Mouse (Mus musculus): ENCODE measurements around the gene Nrbp1.
A peak's percentile ranks its signal among the peaks of the same experiment; 100 is the strongest.

Nrbp1 gene

DNA sequence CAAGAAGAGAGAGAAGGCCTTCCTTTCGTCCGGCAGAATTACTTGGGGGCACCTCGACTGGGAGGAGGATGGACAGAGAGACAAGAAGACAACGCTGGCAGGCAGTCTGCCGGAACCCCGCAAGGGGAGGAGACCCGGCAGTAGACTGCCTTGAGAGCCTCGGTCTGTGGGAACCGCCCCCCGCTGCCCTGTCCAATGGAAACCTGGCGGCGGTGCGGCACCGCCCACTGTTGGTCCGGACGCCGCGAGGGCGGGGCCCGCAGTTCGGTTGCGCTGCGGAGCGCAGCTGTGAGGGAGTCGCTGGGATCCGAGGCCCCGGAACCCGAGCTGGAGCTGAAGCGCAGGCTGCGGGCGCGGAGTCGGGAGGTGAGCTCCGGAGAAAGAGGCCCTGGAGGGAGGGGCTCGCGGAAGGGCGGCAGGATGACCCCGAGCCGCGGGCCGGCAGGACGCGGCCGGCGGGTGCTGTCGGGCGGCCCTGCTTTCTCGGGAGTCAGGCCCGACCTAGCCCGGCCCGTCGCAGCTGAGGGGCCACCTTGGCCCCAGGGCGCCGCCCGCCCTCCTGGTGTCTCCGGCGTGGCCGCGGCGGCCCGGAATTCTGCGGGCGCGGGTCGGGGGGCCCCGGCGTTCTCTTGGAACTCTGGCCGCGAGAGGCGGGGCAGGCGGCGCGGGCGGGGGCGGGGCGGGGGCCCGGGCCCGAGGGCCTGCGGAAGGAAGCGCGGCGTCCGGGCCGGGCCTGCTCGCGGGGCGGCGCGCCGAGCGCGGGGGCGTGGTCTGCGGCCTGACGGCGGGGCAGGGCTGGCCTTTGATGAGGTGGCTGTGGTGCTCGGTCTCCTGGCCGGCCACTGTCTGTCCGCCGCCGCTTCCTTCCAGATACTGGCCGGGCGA, at the start of gene Nrbp1, which contains the start of gene Gm9970:
Gene Nrbp1, plus strand, starts transcription at position 228 of the 885 bp plus-strand sequence.
Gene Gm9970, minus strand, starts transcription at position 596 of the 885 bp plus-strand sequence.
- peak; percentile 96 for DNase-seq

DNA sequence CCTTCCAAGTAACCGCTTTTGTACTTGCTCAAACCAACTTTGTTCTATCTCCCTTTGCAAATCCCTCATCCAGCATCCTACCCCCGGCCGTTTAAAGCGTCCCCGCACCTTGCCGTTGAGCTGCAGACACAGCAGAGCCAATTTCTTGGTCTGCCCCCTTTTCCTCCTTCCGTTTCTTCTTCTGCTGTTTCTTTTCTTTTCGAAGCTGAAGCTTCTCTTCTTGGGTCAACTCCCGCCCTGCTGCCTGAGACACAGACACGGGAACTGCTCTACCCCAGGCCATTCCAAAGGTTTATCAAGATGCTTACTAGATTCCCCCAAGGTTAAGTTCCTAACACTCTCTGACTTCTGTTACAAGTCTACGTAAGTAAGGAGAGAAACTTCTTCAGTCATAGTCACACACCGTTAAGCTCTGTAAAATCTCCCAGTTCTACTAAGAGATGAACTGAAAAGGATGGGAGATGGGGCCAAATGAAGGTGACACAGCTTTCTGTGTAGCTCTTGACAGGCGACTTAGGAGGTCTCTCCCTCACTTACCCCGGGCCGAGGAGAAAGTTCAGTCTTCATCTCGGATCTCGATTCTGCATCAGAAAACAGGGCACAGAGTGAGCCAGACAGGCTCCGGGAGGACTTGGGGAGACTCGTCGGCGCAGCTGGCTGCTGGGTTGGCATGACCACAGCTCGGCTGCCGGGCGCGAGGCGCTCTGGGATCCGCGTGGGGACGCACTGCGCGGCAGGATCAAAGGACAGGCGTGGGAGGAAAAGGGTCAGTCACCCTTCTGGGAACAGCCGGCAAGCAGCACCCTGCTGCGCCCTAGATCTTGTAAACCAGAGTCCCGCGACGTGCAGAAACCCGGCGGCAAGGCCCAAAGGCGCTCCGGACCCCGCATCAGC, 48.4 kb upstream of the Nrbp1 start:
- no peak for DNase-seq

GRCm38 (mm10) chr5:31192939-31193630, 47.6 kb upstream of the Nrbp1 start, which contains the start of the genes Snx17 and Eif2b4:
TSS of gene Snx17 (plus strand) at chr5:31193227.
TSS of gene Eif2b4 (minus strand) at chr5:31193430.
- DNase-seq, result peak; percentile 99

DNA sequence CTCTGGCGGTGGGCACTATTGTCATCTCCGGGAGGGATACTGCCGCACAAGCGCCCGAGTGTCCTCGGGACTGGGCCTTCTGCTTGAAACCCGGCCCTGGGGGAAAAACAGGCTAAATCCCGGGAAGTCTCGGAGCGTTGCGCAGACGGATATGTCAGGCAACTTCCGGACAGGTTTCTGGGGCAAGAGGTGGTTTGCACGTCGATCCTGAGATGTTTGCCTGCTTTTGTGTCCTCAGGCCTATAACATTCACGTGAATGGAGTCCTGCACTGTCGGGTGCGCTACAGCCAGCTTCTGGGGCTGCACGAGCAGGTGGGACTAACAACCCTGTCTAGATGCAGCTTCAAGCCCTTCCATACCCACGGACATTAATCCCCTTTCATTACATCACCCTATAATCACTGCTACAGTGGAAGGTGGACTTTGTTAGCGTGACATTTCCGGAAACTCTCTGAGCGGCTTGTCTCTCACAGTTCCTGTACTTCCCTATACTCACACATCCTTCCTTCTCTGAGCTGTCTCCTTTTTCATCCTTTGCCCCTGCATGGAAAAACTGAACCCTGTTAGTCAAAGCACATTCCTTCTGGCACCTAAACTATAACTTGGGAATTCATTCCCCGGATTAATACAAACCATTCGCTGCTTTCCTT, 46.9 kb upstream of the Nrbp1 start:
- no peak for DNase-seq

DNA sequence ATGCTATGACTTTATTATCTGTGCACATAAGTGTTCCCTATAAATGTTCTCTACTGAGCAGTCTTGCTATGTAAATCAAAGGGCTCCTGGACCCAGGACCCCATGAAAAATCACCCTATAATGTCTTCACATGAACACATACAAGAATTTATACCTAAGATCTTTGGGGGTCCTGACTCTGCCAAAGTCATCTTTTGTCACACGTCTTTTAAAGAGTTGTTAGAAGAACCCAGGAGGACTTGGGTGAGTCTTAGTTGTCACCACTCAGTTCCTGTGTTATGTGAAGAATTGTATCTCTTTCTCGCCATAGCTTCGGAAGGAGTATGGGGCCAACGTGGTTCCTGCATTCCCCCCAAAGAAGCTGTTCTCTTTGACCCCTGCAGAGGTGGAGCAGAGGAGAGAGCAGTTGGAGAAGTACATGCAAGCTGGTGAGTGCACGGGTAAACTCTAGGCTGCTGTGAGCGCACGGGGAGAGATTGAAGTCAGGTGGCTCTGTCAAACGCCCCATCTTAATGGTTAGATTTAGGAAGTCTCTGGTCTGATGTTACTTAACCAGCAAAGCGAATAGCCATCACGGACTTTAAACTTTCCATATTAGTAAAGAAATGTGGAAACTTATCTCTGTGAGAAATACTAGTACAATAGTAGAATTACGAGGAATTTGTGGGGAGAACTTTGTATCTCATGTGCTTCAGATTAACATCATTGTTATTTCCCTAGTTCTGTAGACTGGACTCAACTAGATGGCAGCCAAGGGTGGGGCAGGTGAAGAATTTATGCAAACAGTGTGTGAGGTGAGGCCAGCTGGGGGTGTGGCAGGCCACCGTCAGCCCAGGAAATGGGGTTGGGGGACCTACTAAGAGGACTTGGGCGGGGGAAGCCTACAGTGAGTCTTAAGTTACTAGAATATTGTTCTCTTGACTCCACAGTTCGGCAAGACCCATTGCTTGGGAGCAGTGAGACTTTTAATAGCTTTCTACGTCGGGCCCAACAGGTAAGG, 45.9 kb upstream of the Nrbp1 start:
- DNase-seq, result peak; percentile 41

DNA sequence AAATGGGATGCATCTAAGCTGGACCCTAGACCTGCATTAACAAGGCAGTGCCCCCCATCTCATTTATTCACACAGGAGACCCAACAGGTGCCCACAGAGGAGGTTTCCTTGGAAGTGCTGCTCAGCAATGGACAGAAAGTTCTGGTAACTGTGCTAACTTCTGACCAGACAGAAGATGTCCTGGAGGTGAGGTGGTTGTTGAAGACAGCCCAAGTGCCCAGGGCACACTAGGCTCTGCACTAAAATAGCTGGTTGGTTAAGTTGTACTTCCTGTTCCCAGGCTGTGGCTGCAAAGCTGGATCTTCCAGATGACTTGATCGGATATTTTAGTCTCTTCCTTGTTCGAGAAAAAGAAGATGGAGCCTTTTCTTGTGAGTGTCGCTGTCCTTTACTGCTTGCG, 45.0 kb upstream of the Nrbp1 start:
- DNase-seq, result no peak

- no peak for DNase-seq
These were observed 44.5 kb upstream of the Nrbp1 start for GRCm38 (mm10) chr5:31196207-31196606.

GRCm38 (mm10) chr5:31197072-31197471, 43.6 kb upstream of the Nrbp1 start:
- DNase-seq, result no peak

DNA sequence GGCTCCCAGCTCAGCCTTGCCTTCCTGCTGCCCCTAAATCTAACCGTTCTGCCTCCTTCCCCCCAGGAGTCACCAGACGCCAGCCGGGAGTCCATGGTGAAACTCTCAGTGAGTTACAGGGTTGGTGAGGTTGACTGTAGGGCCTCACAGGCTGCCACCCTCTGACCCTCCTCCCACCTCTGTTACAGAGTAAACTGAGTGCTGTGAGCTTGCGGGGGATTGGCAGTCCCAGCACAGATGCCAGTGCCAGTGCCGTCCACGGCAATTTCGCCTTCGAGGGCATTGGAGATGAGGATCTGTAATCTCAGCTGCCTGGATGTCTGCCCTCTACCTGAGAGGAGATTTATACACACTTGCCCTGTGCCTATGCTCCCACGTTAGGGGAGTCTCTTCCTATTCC, 42.5 kb upstream of the Nrbp1 start:
- DNase-seq, result peak; percentile 33

DNA sequence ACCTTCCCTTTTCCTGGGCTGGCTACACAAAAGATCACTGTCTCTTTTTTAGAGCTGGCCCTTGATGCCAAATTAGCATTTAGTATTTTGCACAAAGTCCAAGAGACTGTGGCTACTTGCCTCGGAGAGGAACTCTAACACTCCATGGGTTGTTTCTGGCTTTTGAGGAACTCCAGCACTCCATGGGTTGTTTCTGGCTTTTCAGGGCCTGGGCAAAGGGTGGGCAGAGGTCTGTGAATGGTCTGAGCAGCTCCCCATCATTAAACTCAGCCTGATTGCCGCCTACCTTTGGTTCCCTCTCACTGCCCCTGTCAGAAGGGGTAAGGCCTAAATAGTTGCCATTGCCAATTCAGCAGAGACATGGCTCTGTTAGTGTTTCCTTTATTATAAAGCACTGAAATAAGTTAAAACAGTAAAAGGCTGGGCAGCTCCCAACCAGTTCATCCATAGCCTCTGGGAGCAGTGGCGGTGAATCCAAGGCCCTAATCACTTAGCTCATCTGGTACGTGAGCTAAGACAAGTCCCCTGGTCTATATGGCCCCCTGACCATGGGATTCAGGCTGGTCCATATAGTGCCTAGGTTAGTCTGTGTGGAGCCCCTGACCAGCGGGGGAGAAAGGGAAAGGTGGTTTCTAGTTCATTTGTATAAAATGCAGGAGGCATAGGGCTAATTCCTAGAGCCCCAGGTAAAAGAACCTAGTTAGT, 41.9 kb upstream of the Nrbp1 start:
- no peak for DNase-seq

- peak; percentile 38 for DNase-seq
These were observed 41.3 kb upstream of the Nrbp1 start for GRCm38 (mm10) chr5:31199321-31199892.

- peak; percentile 53 for DNase-seq
These were observed 40.8 kb upstream of the Nrbp1 start for GRCm38 (mm10) chr5:31199893-31200292.

GRCm38 (mm10) chr5:31200327-31200768, 40.3 kb upstream of the Nrbp1 start:
- peak; percentile 68 for DNase-seq

DNA sequence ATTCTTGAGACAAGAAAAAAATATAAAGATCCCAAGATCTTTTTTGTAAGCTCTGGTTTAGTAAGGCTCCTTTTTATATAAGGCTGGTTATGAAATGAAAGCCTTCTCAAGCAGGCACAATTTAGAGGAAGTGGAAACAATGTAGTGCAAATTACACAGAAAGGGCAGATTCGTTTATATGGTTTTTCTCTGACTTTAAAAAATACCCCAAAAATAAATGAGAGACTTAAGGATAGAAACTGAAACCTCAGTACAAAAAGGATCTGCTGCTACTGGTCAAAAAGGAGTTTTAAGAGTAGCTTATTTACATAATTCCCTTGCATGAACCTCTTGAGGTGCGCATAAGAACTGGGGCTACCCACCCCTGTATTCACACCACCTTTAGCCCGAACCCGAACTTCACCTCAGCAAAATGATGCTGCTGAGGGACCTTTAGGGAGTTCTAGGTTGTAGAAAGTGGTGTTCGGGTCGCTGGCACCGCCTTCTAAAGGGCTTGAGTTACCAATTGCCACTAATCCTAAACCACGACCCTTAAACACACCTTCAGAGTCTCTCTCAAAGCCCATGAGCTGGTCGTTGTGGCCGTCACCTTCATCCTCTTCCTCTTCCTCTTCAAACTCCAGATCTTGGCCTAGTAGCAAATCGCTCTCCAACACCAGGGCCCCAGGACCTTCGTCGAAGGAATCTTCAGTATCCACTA, 39.5 kb upstream of the Nrbp1 start:
- no peak for DNase-seq

DNA sequence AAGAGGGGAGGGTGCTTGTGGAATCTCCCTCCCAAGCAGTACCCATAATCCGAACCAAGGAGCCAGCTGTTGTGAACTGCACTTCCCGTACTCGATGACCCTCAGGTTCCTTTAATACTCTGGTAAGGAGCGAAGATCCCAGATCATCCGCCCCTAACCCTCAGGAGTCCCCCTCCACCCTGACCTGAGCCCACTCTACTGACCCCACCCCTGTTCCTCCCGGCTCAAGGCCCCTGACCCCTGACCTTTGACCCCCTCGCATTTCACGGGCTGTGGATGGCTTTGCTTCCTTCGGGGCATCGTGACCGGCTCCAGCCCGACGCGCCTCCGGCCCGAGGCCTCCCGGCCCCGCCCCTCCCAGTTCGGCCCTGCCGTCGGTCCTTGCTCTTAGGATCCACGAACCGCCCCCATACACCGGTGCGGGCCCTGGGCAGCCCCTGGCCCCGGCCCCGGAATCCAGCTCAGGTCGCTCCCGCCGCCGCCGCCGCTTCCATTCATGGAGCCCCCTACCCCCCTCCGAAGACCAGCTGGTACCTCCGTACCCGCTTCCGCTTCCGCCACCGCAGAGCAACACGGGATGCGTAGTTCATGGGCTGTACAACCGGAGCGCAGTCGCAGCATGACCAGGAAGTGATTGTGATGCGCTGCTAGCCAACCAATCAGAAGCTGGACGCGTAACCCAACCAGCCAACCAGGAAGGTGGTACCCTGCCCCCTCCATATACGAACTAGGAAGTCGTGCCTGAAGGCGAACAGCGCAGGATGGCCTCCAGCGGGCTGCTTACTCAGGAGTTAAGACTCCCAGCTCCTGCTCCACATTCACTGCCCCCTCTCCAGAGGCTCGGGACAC, 38.7 kb upstream of the Nrbp1 start, which contains the start of gene Zfp513:
Gene Zfp513, minus strand, starts transcription at position 562 of the 849 bp plus-strand sequence.
- peak; percentile 99 for DNase-seq

- DNase-seq, result peak; percentile 63
These were observed 37.7 kb upstream of the Nrbp1 start for GRCm38 (mm10) chr5:31202933-31203332.

GRCm38 (mm10) chr5:31203866-31204265, 36.8 kb upstream of the Nrbp1 start:
- no peak for DNase-seq

DNA sequence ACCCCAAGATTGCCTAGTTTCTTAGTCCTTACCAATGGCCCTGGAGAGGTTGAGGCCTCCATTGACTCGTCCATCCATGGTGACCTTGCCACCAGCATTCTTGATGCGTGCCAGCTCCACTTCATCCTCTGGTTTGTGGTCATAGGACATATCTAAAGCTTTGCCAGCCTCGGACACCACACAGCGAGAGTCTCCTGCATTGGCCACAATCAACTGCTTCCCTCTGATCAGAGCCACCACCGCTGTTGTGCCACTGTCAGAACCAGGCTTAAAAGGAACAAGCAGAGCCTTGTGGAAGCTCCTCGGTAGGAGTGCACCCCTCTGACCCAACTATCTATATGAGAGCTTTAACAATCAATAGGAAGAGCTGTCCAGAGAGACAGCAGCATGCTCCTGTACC, 36.2 kb upstream of the Nrbp1 start:
- no peak for DNase-seq

Data from cerebellum, adult 11-12 months (tissue).